Mouse (Mus musculus) retina, postnatal 7 days (tissue): Measurements from ENCODE around the gene Trarg1.
"Not testable (repeated sequence)": the region's sequence is repeated elsewhere in the genome, so short reads cannot be mapped to it uniquely, and the experiment has no call there.

Experiments
- DNase-seq: peaks from one replicate; pipeline ENCODE4 v3.0.0-alpha.2; 2012; ENCODE audit warnings: low read depth, low spot score

The Trarg1 gene

DNA sequence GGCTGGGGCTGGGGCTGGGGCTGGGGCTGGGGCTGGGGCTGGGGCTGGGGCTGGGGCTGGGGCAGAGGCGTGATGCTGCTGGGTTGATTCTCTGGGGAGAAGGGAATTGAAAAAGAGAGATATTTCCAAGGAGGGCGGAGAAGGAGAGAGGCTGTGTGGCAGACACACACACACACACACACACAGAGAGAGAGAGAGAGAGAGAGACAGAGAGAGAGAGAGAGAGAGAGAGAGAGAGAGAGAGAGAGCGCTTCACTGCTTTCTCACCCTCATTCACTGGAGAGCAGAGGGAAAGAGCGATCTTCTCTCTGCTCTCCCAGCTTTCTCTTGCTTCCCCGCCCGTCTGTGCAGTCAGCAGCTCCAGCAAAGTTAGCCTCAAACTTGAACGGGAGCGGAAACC, at the start of gene Trarg1:
Gene Trarg1, plus strand, starts transcription at position 301 of the 400 bp plus-strand sequence.
- not testable (repeated sequence) for DNase-seq

DNA sequence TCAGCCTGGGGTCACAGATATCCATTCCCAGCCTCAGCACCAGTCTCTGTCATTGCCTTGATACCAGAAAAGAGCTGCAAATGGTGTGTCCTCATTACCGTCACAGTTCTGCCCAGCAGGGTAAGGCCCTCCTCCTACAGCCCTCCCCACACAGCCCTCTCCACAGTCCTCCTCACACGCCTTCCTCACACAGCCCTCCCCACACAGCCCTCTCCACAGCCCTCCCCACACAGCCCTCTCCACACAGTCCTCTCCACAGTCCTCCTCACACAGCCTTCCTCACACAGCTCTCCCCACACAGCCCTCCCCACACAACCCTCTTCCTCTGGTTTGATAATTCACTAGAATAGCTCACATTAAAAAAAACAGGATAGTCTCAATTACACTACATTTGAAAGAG, 49.6 kb upstream of the Trarg1 start:
- no peak for DNase-seq

DNA sequence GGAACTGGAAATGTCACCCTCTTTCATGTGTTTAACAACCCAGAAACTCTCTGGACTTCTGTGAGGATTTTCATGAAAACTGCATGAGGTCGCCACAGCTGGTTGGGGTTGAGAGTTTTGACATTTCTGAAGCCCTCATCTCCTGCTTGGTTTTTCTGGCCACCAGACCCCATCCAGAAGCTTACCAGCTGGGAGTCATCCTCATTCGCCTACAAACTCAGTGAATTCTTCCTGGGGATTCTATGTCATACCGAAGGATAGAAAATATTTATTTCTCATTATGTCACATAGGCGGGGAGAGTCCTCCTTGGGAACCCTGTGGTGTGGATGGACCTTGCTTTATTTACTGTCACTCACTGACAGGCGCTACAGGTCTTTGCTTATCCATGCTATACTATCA, 49.1 kb upstream of the Trarg1 start:
- no peak for DNase-seq

DNA sequence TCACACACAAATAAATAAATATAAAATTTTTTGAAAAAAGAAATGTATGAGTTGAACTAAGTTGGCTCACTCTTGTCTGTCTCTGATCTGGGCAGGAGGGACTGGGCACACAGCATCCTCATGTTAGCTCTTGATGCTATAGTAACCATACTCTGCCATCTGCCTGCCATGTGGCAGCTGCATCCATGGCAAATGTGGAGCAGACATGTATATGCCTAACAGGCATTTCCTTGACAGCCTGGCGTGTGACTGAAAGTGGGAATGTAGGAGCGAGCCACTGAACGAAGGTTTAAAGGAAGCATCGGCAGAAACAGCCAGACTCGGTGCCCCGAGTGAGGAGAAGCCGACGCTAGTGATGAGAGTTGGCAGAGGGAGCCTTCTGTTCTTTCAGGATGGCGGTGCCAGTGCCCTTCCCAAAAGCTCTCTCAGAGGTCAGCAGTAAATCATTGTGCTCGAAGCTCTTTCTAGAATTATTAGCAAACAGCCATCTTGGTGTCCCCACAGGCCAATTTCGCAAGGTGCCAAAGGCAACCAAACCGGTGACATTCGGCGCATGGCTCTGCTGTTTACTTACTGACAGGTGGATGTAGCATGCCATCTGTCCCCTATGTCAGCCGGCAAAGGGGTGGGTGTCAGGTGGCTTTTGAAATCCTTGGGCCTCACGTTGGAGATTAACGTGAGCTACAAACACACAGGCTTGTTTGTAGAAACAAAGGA, 40.2 kb upstream of the Trarg1 start:
- no peak for DNase-seq

DNA sequence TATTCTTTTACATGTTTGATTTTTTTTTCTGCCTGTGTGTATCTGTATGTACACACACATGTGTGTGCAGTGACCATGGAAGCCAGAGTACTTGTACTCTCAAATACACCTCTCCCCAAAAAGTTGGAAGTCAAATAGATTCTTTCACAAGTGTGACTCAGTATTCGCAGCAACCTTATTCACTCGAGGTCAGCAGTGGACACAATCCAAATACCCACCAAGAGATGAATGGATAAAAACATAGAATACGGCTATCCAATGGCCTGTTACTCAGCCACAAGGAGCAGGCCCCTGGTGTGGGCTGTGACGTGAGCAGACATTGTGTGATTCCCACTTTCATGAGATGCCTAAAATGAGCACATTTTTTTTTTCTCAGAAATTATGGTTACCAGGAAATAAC, 39.4 kb upstream of the Trarg1 start:
- no peak for DNase-seq

DNA sequence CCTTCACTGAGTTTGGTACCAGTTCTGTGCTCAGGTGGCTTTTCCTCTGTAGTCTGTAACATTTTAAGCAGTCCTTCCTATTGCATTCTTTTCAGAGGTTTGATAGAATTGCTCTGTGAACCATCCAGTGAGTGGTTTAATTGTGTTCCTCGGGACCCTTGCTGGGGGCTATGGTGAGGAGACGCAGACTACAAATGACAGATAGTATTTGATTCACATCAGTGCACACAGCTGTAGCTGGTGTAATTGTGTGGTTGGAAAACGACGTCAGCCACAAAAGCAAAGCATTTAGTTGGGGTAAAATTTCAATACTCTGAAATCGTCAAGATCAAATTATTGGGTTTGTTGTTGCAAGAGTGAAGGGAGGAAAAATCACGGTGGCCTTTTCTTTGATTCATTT, 35.4 kb upstream of the Trarg1 start:
- no peak for DNase-seq

DNA sequence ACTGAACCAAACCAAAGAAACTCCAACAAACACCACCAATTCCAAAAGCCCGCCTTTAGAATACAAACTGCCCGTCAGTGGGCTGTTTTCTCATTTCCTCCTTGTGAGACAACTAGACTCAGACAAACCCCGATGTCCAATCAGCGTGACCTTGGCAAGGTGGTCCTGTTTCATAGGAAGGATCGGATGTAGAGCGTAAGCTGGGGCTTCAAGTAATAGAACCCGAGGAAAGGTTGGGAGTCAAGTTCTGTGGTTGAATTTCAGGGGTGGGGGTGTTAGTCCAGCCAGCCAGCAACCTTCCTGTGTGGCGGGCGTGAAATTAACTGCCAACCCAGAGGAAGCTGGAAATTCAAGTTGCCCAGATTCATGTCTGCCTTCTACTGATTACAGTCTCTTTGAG, 34.6 kb upstream of the Trarg1 start:
- no peak for DNase-seq

DNA sequence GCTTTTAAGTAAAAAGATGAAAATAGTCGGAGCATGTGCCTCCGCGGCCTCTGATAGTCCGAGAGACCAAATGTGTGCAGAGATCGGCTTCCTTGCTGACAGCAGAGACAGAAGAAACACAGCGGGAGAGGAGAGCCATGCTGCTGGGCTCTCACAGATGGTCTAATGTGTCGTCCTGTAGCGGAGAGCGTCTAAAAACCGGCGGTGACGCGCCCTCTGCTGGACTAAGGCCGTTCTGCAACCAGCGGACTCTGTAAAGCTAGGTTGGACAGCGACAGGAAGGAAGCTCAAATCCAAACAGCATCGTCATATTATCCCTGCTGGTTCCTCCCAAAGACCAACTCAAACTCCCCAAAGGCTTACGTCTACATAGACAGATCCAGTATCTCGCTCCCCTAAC, 33.7 kb upstream of the Trarg1 start:
- peak; percentile 78 for DNase-seq

DNA sequence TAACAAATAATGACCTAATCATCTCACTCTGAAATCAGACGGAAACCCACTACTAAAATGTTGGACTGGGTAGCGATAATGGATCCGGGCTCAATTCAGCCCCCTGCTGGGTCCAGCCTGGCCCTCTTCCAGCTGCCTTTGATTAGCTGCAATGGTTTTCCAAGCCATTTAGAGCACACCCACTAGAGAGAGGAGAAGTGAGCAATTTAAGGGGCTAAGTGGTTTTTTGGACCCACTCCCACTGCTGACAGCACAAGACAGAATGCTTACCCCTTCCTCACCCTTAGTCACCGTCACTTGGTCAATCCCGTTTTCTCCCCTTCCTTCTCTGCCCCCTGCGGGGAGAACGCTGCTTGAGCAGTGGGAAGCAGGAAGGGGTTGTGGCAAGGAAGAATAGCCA, 32.5 kb upstream of the Trarg1 start:
- DNase-seq, result no peak

DNA sequence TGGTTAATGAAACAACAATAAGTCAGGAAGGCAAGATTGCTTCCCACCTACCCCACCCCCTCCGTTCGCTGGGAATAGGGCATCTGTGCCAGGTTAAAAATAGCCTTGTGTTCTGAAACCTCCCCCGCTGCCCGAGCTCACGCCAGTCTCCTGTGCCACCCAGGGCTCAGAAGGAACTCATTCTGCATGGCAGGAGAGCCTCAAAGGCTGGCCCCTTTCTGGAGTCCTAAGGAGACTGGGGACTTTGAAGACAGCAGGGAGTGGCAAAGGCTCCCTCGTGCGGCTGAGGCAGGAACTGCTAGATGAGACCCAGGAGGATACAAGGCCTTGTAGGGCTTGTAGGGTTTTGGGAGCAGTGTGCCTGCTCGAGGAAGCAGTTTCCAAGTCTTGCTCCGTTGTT, 32.1 kb upstream of the Trarg1 start:
- DNase-seq, result peak; percentile 65

DNA sequence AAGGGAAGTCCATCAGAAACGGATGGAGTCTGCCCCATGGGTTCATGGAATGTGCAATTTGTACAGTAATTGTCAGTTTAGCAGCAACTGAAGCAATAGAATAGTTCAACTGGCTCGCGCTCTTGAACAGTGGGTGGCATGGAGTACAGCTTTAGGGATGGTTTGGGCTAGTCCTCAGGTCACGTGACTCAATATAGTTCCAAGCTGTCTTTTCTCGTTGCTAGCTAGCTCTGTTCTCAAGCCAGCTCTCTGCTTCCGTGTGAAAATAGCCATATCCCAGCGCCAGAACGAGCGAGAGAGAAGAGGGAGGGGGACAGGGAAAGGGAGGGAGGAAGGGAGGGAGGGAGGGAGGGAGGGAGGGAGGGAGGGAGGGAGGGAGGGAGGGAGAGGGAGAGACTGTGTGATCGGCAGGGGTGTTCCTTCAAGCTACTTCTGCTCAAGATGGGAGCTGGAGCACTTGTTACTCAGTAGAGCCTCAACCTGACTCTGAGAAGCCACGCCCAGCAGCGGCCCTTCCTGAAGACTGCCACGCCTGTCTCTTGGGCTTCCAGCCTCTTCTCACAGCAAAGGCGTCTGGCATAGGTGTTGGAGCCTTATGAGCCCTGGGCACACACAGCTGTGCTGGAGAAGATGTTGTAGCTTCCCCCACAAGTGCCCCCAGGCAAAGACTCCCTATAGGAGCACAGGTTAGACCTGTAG, 28.6 kb upstream of the Trarg1 start:
- DNase-seq, result no peak

DNA sequence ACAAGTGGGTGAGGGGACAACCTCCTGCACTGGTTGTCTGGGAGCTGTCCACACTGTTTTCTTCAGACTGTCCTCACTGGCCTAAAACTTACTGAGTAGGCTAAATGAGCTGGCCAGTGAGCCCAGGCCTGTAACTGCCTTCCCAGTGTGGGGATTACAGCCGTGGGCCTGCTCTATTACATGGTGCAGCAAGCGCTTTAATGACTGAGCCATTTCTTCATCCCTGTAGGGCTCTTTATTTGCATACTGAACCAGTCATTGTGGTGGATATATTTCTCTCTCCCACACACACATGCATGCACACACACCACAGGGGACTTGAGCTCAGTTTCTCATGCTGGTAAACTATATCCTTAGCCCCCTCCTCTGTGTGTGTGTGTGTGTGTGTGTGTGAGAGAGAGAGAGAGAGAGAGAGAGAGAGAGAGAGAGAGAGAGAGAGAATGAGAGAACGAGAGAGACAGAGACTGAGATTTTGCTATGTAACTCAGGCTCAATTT, 26.7 kb upstream of the Trarg1 start:
- DNase-seq, result no peak

DNA sequence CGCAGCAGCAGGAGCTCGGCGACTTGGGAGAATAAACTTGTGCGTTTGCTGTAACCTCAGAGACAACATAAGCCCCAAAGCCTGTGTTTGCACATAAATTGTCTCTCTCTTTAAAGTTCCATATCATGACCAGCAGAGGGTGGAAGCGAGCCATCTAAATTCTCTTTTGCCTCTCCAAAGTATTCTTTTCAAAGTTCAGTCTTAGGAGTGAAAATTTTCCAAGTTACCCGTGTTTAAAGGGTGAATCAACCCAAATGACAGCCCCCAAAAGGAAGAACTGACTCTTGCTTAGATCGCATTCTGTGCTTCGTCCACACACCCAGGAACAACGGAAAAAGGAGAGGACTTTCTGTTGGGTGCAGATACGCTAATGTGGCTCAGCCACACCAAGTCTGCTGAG, 24.5 kb upstream of the Trarg1 start:
- DNase-seq, result no peak

DNA sequence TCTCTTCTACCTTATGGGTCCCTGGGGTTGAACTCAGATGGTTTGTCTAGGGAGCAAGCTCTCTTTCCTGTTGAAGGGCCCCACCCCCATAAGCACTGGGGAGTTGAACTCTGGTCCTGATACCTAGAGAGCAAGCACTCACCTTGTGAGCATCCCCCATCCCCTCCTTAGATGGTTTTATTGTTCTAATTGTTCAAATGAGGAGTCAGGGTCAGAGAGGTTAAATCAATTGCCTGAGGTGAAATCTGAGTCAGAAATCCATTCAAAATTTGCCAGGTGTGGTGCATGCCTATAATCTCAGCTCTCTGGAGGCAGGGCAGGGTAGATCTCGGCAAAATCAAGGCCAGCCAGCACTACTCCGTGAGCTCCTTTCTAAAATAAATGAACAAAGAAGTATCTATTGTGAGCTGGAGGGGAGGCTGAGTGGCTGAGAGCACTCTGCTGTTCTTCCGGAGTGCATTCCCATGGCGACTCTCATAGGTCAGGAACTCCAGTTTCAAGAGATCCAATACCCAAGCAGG, 22.1 kb upstream of the Trarg1 start:
- no peak for DNase-seq

DNA sequence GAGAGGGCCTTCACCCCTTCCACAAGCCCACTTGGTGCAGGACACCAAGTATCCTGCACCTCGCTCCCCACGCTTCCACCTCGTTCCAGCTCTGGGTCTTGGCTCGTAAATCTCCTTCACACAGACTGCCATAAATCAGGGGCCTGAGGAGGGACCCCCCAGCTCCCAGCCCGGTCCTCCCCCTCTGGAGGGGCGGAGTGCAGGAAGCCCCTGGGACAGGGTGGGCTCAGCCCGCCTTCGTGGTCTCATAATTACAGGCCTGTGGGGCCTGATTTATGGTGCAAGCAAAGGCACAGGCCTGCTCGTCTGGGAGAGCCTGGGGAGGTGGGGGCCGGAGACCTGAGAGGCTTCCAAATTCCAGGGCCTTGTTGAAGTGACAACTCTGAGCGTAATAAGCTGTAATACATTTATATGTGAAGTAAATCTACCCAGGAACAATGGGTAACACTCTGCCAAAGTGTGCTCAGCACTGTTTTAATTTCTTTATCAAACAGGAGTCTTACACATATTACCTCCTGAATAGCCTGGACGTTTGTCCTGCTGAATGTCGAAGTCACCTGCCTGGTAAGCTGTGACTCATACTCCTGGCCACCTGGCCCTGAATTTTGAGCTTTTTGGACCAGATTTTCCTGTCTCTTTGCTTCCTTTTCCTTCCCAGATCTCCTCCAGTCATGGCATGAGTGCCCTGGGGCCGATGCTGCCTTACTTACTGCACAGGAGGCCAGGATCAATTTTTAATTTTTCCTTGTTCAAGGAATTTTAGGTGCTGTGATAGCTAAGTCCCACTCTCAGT, 20.3 kb upstream of the Trarg1 start:
- no peak for DNase-seq

DNA sequence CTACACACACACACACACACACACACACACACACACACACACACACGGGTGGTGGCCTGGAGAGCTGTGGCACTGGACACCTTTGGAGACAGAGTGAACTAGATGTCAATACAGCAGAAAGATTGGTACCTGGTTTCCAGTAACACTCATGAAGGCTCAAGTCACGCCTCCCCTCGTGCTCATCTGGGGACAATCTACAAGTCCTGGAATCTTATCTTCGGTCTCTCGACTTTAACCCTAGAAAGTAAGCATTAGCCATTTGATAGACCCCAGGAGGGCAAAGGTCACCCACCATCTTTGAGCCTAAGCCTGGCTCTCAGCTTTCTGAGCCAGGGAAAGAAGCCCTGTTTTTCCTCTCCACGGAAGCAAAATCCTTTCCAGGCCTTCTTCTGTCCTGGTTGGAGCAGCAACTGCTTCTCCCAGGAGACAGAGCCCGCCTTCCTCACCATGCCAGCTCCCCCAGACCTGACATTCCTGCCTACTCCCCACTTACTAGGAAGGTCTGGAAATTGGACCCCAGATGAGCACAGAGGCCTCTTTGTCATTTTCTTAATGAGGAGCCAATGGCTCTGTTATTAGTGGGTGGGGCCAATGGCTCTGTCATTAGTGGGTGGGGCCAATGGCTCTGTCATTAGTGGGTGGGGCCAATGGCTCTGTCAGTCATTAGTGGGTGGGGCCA, 17.7 kb upstream of the Trarg1 start:
- DNase-seq, result no peak

DNA sequence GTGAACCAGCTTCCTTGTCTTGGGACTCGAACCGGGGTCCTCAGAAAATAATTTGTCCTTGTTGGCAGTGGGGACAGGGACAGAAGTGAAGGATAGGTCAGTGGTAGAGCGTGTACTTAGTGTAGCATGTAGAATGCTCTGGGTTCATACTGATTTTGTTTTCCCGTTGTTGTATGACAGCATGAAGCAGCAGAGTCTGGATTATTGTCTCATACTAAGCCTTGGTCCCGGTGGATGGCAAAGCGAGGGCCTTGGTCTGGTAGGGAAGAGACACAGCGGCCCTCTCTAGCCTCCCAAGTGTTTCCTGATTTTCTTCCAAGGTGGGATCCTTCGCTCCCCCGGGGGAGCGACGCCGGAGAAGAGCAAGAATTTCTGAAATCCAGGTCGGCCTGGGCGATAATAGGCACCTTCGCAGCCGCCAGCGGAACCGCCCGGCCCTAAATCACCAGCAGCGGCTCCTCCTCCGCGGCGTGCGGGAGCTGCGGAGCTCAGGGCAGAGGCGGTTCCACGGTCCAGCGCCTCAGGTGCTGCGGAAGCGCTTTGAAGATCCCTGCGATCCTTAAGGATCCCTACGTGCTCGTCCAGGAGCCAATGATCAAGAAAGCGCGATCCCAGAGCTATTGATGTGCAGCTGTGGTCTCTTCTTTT, 13.5 kb upstream of the Trarg1 start:
- DNase-seq, result no peak

DNA sequence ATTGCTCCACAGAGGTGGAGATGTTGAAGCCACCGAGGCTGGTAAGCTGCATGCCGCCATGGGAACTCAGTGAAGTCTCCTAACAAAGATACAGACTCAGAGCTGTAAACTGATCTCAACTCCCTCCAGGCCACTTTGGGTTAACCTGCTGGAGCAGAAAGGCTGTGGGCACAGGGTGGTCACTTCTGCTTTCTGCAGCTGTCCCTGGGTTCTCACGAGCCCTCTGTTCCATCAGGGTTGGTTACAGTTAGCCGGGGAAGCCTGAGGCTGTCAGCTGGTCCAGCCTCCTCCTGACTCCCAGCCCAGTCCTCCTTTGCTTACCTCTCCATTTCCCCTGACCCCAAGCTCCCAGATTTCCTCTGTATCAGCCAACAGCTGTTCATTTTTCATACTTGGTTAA, 11.8 kb upstream of the Trarg1 start:
- no peak for DNase-seq

DNA sequence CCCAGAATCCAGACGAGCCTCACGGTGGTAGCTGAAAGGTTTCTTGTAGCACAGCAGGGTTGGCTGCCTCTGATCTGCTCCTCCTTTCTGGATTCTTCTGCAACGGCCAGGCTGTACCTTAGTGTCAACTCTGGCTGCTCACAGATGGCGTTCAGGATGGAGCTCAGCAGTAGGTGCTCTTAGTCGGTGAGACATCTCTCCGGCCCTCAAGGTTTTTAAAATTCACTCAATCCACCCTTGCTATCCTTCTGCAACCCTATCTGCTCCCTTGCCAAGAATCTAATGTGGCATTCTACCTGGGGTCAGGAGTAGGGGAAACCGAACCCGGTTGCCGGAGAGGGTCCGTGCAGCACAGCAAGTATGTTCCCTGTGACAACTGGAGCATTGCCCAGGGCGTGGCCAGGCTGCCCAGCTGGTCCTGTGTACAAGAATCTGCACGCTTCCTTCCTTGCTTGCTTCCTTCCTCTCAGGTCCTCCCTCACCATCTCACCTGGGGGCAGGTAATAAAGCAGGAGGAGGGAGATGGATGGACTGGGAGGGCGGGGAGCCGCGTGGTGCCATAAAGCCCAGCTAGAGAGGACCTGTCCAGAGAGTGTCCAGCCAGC, 7.6 kb upstream of the Trarg1 start, which contains the start of gene Bhlha9:
Gene Bhlha9, plus strand, starts transcription at position 600 of the 605 bp plus-strand sequence.
- DNase-seq, result no peak

DNA sequence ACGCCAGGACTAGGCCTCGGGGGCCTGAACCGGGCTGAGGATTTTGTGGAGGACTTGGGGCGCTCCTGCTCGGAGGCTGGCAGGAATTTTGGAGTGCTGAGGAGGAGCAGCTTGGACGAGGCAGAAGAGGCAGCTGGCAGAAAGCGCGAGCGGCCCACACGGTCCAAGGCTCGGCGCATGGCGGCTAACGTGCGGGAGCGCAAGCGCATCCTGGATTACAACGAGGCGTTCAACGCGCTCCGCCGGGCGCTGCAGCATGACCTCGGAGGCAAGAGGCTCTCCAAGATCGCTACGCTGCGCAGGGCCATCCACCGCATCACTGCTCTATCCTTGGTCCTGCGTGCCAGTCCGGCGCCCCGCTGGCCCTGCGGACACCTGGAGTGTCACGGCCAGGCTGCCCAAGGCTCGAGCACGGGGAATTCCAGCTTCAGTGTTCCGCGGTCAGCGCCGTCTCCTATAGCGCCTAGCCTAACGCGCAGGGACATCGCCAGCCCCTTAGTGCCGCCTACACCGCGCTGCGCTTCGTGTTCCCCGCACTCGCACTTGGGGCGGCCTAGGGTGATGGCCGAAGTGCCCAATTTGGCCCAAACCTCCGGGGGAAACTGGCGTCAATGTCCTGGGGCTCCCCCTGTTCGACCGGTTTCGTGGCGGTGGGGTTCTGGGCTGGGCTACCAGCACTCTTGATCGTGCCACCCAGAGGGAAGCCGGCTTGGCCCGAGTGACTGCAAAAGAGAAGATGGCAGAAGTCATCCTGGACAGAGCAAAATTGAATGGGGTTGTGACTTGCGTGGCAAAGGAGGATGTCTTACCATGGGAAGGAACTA, 6.8 kb upstream of the Trarg1 start:
- no peak for DNase-seq
